Mouse (Mus musculus): ENCODE data around the gene Trim39. TPM values are rescaled to one million over a fixed set of nuclear protein-coding genes. Genes with fewer than 3 reads are reported as not detected.
"Not testable (repeated sequence)": the region's sequence is repeated elsewhere in the genome, so short reads cannot be mapped to it uniquely, and the experiment has no call there.

Trim39 gene
- total and polyA plus RNA-seq, 2 experiments from 2014 or later = 11.2 to 27.8 TPM

DNA sequence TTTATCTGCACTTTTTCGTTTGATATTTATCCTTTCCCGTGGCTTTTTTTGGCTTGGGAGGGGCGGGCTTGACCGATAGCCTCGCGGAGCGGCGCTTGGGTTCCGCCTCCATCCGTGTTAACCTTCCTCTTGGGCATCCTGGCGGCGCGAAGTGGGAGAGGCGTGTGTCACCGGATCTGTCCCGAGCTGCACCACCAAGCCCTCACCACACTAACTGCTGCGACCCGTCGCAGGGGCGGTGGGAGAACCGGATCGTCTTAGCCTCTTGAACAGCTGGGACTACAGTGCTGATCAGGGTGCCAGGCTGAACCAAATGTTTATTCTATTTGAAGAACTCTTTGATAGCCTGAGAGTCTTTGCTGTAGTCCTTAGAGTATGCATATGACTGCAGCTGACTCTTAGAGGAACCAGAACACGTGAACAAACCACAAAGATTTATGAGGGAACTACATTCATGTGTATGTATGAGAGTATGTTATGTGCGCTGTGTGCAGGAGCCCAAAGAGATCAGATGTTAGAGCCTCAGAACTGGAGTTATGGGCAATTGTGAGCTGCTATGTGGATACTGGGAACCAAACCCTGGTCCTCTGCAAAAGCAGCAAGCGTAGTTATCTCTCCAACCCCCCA lies 19.7 kb downstream of the Trim39 start:
- H3K9me3 ChIP-seq (ENCODE audit: low read length) = no peaks in the 10 kb centered on the region
- no peaks in the 10 kb centered on the region; the same call in 1 of the 2 replicates for H3K36me3 ChIP-seq (ENCODE audit: insufficient read depth)
- H3K4me1 ChIP-seq (ENCODE audit: insufficient read depth) = peaks cover 7% of the 10 kb centered on the region; the same call in 1 of the 2 replicates
- peak; percentile 23 for ATAC-seq
- H3K27me3 ChIP-seq (ENCODE audit: insufficient read depth, low read length) = peaks cover 9% of the 10 kb centered on the region
- WGBS = 14% methylated on average over 25 of the region's 25 CpGs
- H3K9ac ChIP-seq = no peak overlapping the region
- no peak overlapping the region for H3K27ac ChIP-seq (ENCODE audit: low read depth, low read length)
- TF ChIP-seq CTCF (IDR thresholded peaks at IDR 0.05; ENCODE audit: low read depth) = no peak
- no peak for DNase-seq
- H3K4me3 ChIP-seq (ENCODE audit: low read depth, low read length) = no peak overlapping the region
- H3K4me2 ChIP-seq (ENCODE audit: low read depth) = peak overlapping the region; percentile 31

DNA sequence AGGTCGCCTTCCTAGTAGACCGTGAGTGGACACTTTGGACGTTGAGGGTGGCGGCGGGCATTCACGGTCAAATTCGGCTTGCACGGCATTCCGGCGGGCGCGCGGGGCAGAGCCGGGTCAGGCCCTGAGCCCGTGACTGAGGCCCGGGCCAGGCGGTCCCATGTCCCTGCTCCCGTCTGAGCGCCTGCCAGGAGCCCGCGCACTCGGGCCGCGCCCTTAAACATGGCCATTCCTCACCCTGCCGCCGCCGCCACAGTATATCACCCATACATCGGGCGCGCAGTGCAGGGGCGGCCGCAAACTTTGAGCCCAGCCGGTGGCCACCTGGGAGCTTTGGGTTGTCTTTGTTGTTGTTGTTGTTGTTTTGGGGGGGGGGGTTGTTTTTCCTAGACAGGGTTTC lies 23.2 kb downstream of the Trim39 start:
- ATAC-seq (no peak), DNase-seq (no peak)
- H3K9me3 ChIP-seq (ENCODE audit: low read length) = no peaks in the 10 kb centered on the region
- H3K36me3 ChIP-seq (ENCODE audit: insufficient read depth) = no peaks in the 10 kb centered on the region
- 36% methylated on average over 33 of the region's 33 CpGs for WGBS
- no peak overlapping the region for H3K9ac ChIP-seq
- H3K27ac ChIP-seq (ENCODE audit: low read depth, low read length) = no peak overlapping the region
- no peaks in the 10 kb centered on the region for H3K4me1 ChIP-seq (ENCODE audit: insufficient read depth)
- no peak overlapping the region for H3K4me2 ChIP-seq (ENCODE audit: low read depth)
- H3K27me3 ChIP-seq (ENCODE audit: insufficient read depth, low read length) = peaks cover 9% of the 10 kb centered on the region
- no peak overlapping the region for H3K4me3 ChIP-seq (ENCODE audit: low read depth, low read length)
- TF ChIP-seq CTCF (IDR thresholded peaks at IDR 0.05; ENCODE audit: low read depth) = no peak

DNA sequence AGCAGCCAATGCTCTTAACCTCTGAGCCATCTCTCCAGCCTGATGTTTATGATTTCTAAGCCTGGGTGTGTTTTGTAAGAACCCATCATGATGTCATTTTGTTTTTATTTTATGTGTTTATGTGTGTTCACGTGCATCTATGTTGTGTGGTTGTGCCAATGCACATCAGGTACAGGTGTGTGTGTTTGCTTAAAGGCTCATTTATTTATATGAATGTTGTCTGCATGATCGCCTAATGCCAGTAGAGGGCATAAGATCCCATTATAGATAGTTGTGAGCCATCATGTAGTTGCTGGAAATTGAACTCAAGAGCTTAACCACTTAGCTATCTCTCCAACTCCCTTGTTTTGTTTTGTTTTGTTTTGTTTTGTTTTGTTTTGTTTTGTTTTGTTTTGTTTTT lies 26.3 kb downstream of the Trim39 start:
- H3K4me1 ChIP-seq (ENCODE audit: insufficient read depth) = no peaks in the 10 kb centered on the region
- TF ChIP-seq CTCF (IDR thresholded peaks at IDR 0.05; ENCODE audit: low read depth) = no peak; the same call in 1 of the 2 replicates
- H3K27me3 ChIP-seq (ENCODE audit: insufficient read depth, low read length) = peaks cover 9% of the 10 kb centered on the region; the same call in 1 of the 2 replicates
- H3K36me3 ChIP-seq (ENCODE audit: insufficient read depth) = no peaks in the 10 kb centered on the region
- H3K9me3 ChIP-seq (ENCODE audit: low read length) = no peaks in the 10 kb centered on the region
- H3K4me3 ChIP-seq (ENCODE audit: low read depth, low read length) = no peak overlapping the region
- H3K27ac ChIP-seq (ENCODE audit: low read depth, low read length) = no peak overlapping the region
- H3K4me2 ChIP-seq (ENCODE audit: low read depth) = no peak overlapping the region
- no peak for ATAC-seq
- no peak overlapping the region for H3K9ac ChIP-seq
- WGBS = 87% methylated on average over 2 of the region's 2 CpGs
- no peak for DNase-seq

DNA sequence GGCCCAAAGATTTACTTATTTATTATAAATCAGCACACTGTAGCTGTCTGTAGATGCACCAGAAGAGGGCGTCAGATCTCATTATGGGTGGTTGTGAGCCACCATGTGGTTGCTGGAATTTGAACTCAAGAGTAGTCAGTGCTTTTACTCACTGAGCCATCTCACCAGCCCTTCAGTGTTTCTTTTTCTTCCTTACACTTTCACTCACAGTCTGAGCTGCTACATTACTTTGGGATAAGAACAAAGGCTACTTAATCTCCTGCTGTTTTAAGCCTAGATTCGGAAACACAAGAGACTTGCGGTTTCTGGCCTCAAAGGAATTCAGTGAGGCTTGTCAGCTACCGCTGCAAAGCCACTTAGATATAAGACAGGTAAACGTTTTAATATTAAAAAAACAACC lies 28.0 kb downstream of the Trim39 start:
- Histone ChIP-seq H3K4me3 (ENCODE audit: low read depth, low read length) (no peak overlapping the region), H3K4me1 (ENCODE audit: insufficient read depth) (no peaks in the 10 kb centered on the region), H3K27me3 (ENCODE audit: insufficient read depth, low read length) (peaks cover 4% of the 10 kb centered on the region; the same call in 1 of the 2 replicates), H3K9me3 (ENCODE audit: low read length) (no peaks in the 10 kb centered on the region), H3K9ac (no peak overlapping the region), H3K27ac (ENCODE audit: low read depth, low read length) (no peak overlapping the region), H3K4me2 (ENCODE audit: low read depth) (no peak overlapping the region), H3K36me3 (ENCODE audit: insufficient read depth) (no peaks in the 10 kb centered on the region)
- no peak for TF ChIP-seq CTCF (IDR thresholded peaks at IDR 0.05; ENCODE audit: low read depth)
- no peak for ATAC-seq
- DNase-seq = no peak
- 7% methylated on average over 5 of the region's 5 CpGs for WGBS

DNA sequence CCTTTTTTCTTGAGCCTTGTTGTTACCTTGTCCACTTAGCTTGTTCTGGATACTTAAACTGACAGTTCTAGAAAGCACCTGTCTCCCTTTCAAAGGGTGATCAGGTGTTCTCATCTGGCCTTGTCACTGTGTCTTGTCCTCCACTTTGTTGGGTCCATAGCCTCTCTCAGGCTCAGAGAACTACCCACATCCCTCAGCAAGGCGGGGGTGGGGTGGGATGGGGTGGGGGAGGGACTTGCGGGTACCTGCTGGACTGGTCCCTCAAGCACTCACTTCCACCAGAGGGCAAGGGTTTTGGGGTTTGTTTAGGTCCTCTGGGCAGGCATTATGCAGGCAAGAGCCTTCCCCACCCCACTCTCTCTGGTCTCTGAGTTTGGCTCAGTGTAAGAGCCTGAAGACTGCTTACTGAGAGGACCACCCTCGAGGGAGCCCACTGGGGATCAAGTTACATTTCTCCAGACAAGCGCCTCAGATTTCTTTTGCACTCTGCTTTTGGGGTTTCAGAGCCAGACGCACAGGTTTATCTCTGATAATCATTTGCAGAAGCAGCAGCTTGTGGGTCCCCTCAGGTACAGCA lies 31.3 kb downstream of the Trim39 start:
- no peak for ATAC-seq
- Histone ChIP-seq H3K9ac (no peak overlapping the region), H3K27ac (ENCODE audit: low read depth, low read length) (no peak overlapping the region), H3K4me2 (ENCODE audit: low read depth) (no peak overlapping the region), H3K4me1 (ENCODE audit: insufficient read depth) (0 out of 2 replicates have a peak, but pooled peaks cover 6% of the 10 kb centered on the region), H3K27me3 (ENCODE audit: insufficient read depth, low read length) (peaks cover 14% of the 10 kb centered on the region; the same call in 1 of the 2 replicates), H3K4me3 (ENCODE audit: low read depth, low read length) (no peak overlapping the region), H3K9me3 (ENCODE audit: low read length) (no peaks in the 10 kb centered on the region), H3K36me3 (ENCODE audit: insufficient read depth) (no peaks in the 10 kb centered on the region)
- DNase-seq = no peak
- 13% methylated on average over 5 of the region's 5 CpGs for WGBS
- TF ChIP-seq CTCF (IDR thresholded peaks at IDR 0.05; ENCODE audit: low read depth) = no peak

DNA sequence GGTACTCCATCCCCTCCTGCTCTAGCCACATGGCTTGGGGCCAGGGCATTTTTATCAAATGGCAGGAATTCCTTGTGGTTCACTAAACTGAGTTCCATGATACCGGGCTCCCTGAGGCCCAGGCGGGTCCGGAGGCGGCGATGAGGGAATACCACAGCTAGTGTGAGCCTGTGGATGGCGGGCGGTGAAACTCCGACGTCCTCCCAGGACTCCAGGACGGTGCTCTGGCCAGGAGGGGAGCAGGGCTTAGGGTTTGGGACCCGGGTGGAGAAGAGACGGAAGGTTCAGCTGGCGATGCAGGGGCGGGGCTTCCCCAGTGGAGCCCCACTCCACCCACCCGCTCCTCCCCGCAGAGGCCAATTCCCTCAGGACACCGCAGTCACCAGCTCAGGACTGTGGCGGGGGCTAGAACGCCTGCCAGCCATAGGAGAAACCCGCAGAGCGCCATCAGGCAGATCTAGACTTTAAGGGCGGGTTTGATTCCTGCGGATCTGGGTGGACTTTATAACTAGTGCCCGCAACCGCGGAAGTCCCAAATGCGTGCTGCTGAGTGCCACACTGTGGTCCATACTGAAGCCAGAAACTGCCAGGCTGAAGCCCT lies 34.6 kb downstream of the Trim39 start:
- ATAC-seq (peak; percentile 23; the same call in 1 of the 2 replicates), DNase-seq (no peak)
- Histone ChIP-seq H3K4me1 (ENCODE audit: insufficient read depth) (0 out of 2 replicates have a peak, but pooled peaks cover 6% of the 10 kb centered on the region), H3K27me3 (ENCODE audit: insufficient read depth, low read length) (peaks cover 14% of the 10 kb centered on the region; the same call in 1 of the 2 replicates), H3K27ac (ENCODE audit: low read depth, low read length) (no peak overlapping the region), H3K36me3 (ENCODE audit: insufficient read depth) (no peaks in the 10 kb centered on the region), H3K9ac (peak overlapping the region; percentile 19; the same call in 1 of the 2 replicates), H3K4me2 (ENCODE audit: low read depth) (peak overlapping the region; percentile 47), H3K4me3 (ENCODE audit: low read depth, low read length) (peak overlapping the region; percentile 20), H3K9me3 (ENCODE audit: low read length) (no peaks in the 10 kb centered on the region)
- TF ChIP-seq CTCF (IDR thresholded peaks at IDR 0.05; ENCODE audit: low read depth) = no peak
- 5% methylated on average over 27 of the region's 27 CpGs for WGBS

DNA sequence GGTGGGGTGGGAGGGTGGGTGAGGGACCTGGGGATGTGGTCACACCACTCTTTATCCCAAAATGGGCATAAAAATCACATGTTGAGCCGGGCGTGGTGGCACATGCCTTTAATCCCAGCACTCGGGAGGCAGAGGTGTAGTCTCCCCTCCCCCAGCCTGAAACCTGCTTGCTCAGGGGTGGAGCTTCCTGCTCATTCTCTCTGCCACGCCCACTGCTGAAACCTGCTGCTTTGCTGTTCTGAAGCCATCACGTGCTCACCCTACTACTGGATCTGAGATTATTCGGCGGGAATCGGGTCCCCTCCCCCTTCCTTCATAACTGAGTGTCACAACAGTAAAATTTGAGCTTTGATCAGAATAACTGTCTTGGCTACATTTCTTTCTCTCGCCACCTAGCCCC lies 36.7 kb downstream of the Trim39 start:
- H3K4me1 ChIP-seq (ENCODE audit: insufficient read depth); DNase-seq; H3K4me2 ChIP-seq (ENCODE audit: low read depth); H3K27ac ChIP-seq (ENCODE audit: low read depth, low read length); H3K4me3 ChIP-seq (ENCODE audit: low read depth, low read length); ATAC-seq; H3K9me3 ChIP-seq (ENCODE audit: low read length); H3K9ac ChIP-seq; H3K36me3 ChIP-seq (ENCODE audit: insufficient read depth): not testable (repeated sequence)
- 21% methylated on average over 8 of the region's 9 CpGs for WGBS
- peaks cover 16% of the 10 kb centered on the region; the same call in 1 of the 2 replicates for H3K27me3 ChIP-seq (ENCODE audit: insufficient read depth, low read length)

All from forebrain, postnatal 0 days (tissue).